Mouse (Mus musculus): ENCODE measurements around the gene Zzz3.

DNA sequence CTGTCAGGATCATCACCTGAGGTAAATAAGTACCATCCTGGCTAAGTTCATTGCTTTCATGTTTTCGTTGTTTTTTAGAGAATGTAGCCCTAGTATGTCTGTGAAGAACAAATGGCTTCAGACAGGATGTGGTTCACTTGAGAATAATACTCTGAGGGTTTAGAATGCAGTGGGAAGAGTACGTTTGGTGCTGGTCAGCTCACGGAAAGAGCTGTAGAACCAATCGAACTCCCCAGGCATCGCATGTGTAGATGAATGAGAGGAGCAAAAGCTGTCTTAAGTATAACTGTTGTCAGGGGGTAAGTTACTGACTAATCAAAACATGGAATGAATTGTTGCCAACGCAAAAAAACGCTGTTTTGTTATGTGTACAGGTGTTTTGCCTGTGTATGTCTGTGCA is 37.4 kb downstream of the Zzz3 start:
- no peak for TF ChIP-seq CTCF (IDR thresholded peaks at IDR 0.05)
- TF ChIP-seq POLR2A (IDR thresholded peaks at IDR 0.05; ENCODE audit: insufficient read depth, low read depth, low read length) = no peak
- TF ChIP-seq EP300 (IDR thresholded peaks at IDR 0.05; ENCODE audit: insufficient read depth, low read depth, low read length) = no peak
